Mouse (Mus musculus) CH12.LX (cell line): Measurements from ENCODE around the gene Fancc. TPM values are rescaled to one million over a fixed set of nuclear protein-coding genes. Genes with fewer than 3 reads are reported as not detected.

Experiments
- DNase-seq: peaks from one replicate; pipeline ENCODE4 v3.0.0-alpha.2; 2013; ENCODE audit errors: extremely low read depth
- H3K27ac ChIP-seq: 2 replicates; pipeline ENCODE4 v1.5.1; 2012; ENCODE audit warnings: low read depth, mild to moderate bottlenecking, control low read depth, moderate library complexity; ENCODE audit not compliant: insufficient read depth
- H3K27me3 ChIP-seq: replicated peaks from 2 replicates; pipeline ENCODE3; 2012; ENCODE audit warnings: inconsistent platforms
- H3K36me3 ChIP-seq, 2 experiments: replicated peaks in 1 of 2; 2 replicates each; pipeline versions ENCODE3 to v1.6.1; 2012; ENCODE audit warnings: inconsistent platforms in 1 of 2, low read length in 1 of 2, mild to moderate bottlenecking in 1 of 2, mixed read lengths in 1 of 2, moderate library complexity in 1 of 2; ENCODE audit not compliant: control insufficient read depth in 1 of 2, insufficient read depth in 1 of 2
- H3K4me1 ChIP-seq, 2 experiments: 2 replicates each; pipeline ENCODE4 v1.6.1; 2012; ENCODE audit warnings: inconsistent platforms in 1 of 2, moderate library complexity in 1 of 2; ENCODE audit not compliant: insufficient read depth in 2 of 2, control insufficient read depth in 1 of 2
- H3K4me2 ChIP-seq: 2 replicates; pipeline ENCODE4 v1.6.1; 2012; ENCODE audit warnings: low read depth, mild to moderate bottlenecking, control low read depth; ENCODE audit not compliant: poor library complexity, insufficient read depth, severe bottlenecking
- H3K4me3 ChIP-seq, 3 experiments: fragments of 150-350 bp in 1 of 3; sonication (generic) in 1 of 3; replicated peaks in 1 of 3; 2 replicates each; pipeline versions ENCODE3 to v1.5.1; 2011 to 2012; ENCODE audit warnings: low read depth in 2 of 3, low read length in 2 of 3, mild to moderate bottlenecking in 2 of 3, moderate library complexity in 2 of 3, control low read depth in 1 of 3, improper control_type of control experiment in 1 of 3, inconsistent platforms in 1 of 3, mixed read lengths in 1 of 3; ENCODE audit not compliant: poor library complexity in 1 of 3
- H3K79me2 ChIP-seq: replicated peaks from 2 replicates; pipeline ENCODE4 v1.6.1; 2012; ENCODE audit warnings: mild to moderate bottlenecking, moderate library complexity; ENCODE audit not compliant: control insufficient read depth, poor library complexity, insufficient read depth, severe bottlenecking; ENCODE audit errors: extremely low read depth
- H3K9ac ChIP-seq: 2 replicates; pipeline ENCODE4 v1.6.1; 2012; ENCODE audit warnings: low read depth, mild to moderate bottlenecking, control low read depth, moderate library complexity; ENCODE audit not compliant: insufficient read depth
- H3K9me3 ChIP-seq: replicated peaks from 2 replicates; pipeline ENCODE3; 2012; ENCODE audit warnings: low read length, inconsistent platforms, mixed read lengths
- CHD1 ChIP-seq: IDR thresholded peaks from 2 replicates; pipeline ENCODE4 v1.6.1; 2012; ENCODE audit warnings: low read depth, low read length, improper control_type of control experiment, inconsistent platforms
- GABPA ChIP-seq: IDR thresholded peaks from 2 replicates; pipeline ENCODE4 v1.6.1; 2012; ENCODE audit warnings: low read depth, low read length, improper control_type of control experiment, inconsistent platforms; ENCODE audit not compliant: insufficient replicate concordance
- HCFC1 ChIP-seq: IDR thresholded peaks from 2 replicates; pipeline ENCODE4 v1.6.1; 2012; ENCODE audit warnings: low read depth, mild to moderate bottlenecking, inconsistent platforms, low read length, improper control_type of control experiment
- JUN ChIP-seq: IDR thresholded peaks from 2 replicates; pipeline ENCODE4 v1.6.1; 2011; ENCODE audit warnings: low read depth, mild to moderate bottlenecking, low read length, improper control_type of control experiment, moderate library complexity; ENCODE audit not compliant: insufficient read depth
- JUND ChIP-seq: conservative IDR thresholded peaks from 2 replicates; pipeline ENCODE4 v1.6.1; 2011; ENCODE audit warnings: low read depth, low read length, improper control_type of control experiment
- MAX ChIP-seq: IDR thresholded peaks from 2 replicates; pipeline ENCODE4 v1.6.1; 2011; ENCODE audit warnings: low read length, improper control_type of control experiment
- MAZ ChIP-seq: IDR thresholded peaks from 2 replicates; pipeline ENCODE4 v1.6.1; 2012; ENCODE audit warnings: low read depth, mild to moderate bottlenecking, inconsistent platforms, low read length, improper control_type of control experiment, moderate library complexity
- MEF2A ChIP-seq: IDR thresholded peaks from 2 replicates; pipeline ENCODE4 v1.6.1; 2014; ENCODE audit warnings: low read depth, mild to moderate bottlenecking, inconsistent platforms, low read length, improper control_type of control experiment, borderline replicate concordance
- NRF1 ChIP-seq: IDR thresholded peaks from 2 replicates; pipeline ENCODE4 v1.6.1; 2014; ENCODE audit warnings: low read depth, mild to moderate bottlenecking, inconsistent platforms, low read length, improper control_type of control experiment, moderate library complexity
- PAX5 ChIP-seq: IDR thresholded peaks from 2 replicates; pipeline ENCODE4 v1.6.1; 2012; ENCODE audit warnings: low read length, inconsistent platforms, mixed read lengths
- POLR2A ChIP-seq: IDR thresholded peaks from 2 replicates; pipeline ENCODE4 v1.6.1; 2011; ENCODE audit warnings: low read depth, mild to moderate bottlenecking, improper control_type of control experiment, low read length
- POLR2AphosphoS2 ChIP-seq: IDR thresholded peaks from 2 replicates; pipeline ENCODE4 v1.6.1; 2011; ENCODE audit warnings: low read depth, low read length, improper control_type of control experiment
- TBP ChIP-seq: conservative IDR thresholded peaks from 2 replicates; pipeline ENCODE4 v1.6.1; 2011; ENCODE audit warnings: low read depth, low read length, improper control_type of control experiment
- TCF12 ChIP-seq: IDR thresholded peaks from 2 replicates; pipeline ENCODE4 v1.6.1; 2014; ENCODE audit warnings: low read depth, mild to moderate bottlenecking, inconsistent platforms, low read length, improper control_type of control experiment
- UBTF ChIP-seq: IDR thresholded peaks from 2 replicates; pipeline ENCODE4 v1.6.1; 2012; ENCODE audit warnings: low read depth, mild to moderate bottlenecking, inconsistent platforms, low read length, improper control_type of control experiment, moderate library complexity
- ZKSCAN1 ChIP-seq: IDR thresholded peaks from 2 replicates; pipeline ENCODE4 v1.6.1; 2012; ENCODE audit warnings: low read depth, inconsistent platforms, low read length, improper control_type of control experiment, borderline replicate concordance
- ZMIZ1 ChIP-seq: IDR thresholded peaks from 2 replicates; pipeline ENCODE4 v1.6.1; 2012; ENCODE audit warnings: low read depth, mild to moderate bottlenecking, inconsistent platforms, low read length, improper control_type of control experiment
- ZNF384 ChIP-seq: IDR thresholded peaks from 2 replicates; pipeline ENCODE4 v1.6.1; 2012; ENCODE audit warnings: low read depth, low read length, improper control_type of control experiment, inconsistent platforms
- dilution Hi-C: fragments of 300-500 bp; cut with MboI; formaldehyde crosslinking; loops from 2 replicates; pipeline ENCODE4 v1.14.3; 2020; ENCODE audit warnings: low sequenced_read_pairs; ENCODE audit not compliant: extremely low pct_unique_long_range_greater_than_20kb, extremely low pct_ligation_motif_present
- in situ Hi-C: fragments of 300-500 bp; cut with MboI; formaldehyde crosslinking; loops from 3 replicates; pipeline ENCODE4 v1.14.3; 2019; ENCODE audit warnings: low sequenced_read_pairs, low pct_ligation_motif_present, low pct_unique_long_range_greater_than_20kb, mixed read lengths
- polyA plus RNA-seq: library from polyadenylated mRNA; unstranded; fragments of >175 nt; gene quantifications from 2 replicates; pipeline ENCODE4 v1.2.1, GENCODE M21; 2012; ENCODE audit warnings: low read depth; ENCODE audit not compliant: insufficient read length
- total RNA-seq, 2 experiments: library from RNA; depleted of rRNA; stranded (reverse); fragments of 300-350 nt in 1 of 2; fragments of >200 nt in 1 of 2; gene quantifications; 2 replicates each; pipeline ENCODE4 v1.2.3; 2012 to 2014

Fancc gene
- total and polyA plus RNA-seq, 3 experiments: 8.2 to 12.4 (median 8.7) TPM

DNA sequence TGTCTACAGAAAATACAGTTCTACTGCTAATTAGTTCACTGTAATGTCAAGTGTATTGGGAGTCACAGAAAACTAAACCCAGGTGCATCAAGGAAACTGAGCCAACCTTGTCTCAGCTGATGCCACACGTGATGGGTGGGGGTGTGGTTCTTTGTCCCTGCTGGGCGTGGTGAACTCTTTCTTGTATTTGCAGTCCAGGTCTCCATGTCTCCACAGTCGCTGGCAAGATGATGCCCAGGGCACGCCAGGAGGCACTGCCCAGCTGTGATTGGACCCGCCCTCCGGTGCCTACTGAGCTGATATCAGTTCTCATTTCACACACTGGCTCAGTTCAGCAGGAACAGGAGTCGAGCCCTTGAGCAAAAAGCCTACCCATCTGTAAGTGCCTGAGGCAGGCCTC, 196.1 kb downstream of the Fancc start:
- Histone ChIP-seq H3K4me2 (no peak overlapping the region), H3K36me3 (peaks cover 67 to 97% of the 10 kb centered on the region in 2 experiments), H3K4me3 (no peak overlapping the region), H3K4me1 (no peaks in the 10 kb centered on the region), H3K27ac (no peak overlapping the region), H3K9me3 (no peaks in the 10 kb centered on the region), H3K27me3 (no peaks in the 10 kb centered on the region), H3K9ac (no peak overlapping the region), H3K79me2 (no peaks in the 10 kb centered on the region)
- no peak for TF ChIP-seq MAZ
- TF ChIP-seq MEF2A: no peak
- TF ChIP-seq JUND: no peak
- TF ChIP-seq MAX: no peak
- TF ChIP-seq JUN: no peak
- no peak for TF ChIP-seq ZKSCAN1
- TF ChIP-seq CHD1: no peak
- no peak for TF ChIP-seq ZNF384
- no peak for TF ChIP-seq POLR2AphosphoS2
- no peak for TF ChIP-seq GABPA
- TF ChIP-seq ZMIZ1: no peak
- TF ChIP-seq HCFC1: no peak
- in situ Hi-C loops (no loop called here), dilution Hi-C loops (no loop called here)
- no peak for DNase-seq

GRCm38 (mm10) chr13:63298931-63299330, 198.1 kb downstream of the Fancc start:
- Histone ChIP-seq H3K9ac (no peak overlapping the region), H3K79me2 (no peaks in the 10 kb centered on the region), H3K4me2 (no peak overlapping the region), H3K36me3 (peaks cover 58 to 91% of the 10 kb centered on the region in 2 experiments), H3K27ac (no peak overlapping the region), H3K9me3 (no peaks in the 10 kb centered on the region), H3K4me3 (no peak overlapping the region), H3K4me1 (no peaks in the 10 kb centered on the region), H3K27me3 (no peaks in the 10 kb centered on the region)
- no peak for DNase-seq
- in situ Hi-C loops: no loop called here
- dilution Hi-C loops: no loop called here
- no peak for TF ChIP-seq CHD1
- no peak for TF ChIP-seq ZNF384
- no peak for TF ChIP-seq POLR2A
- TF ChIP-seq PAX5: no peak
- no peak for TF ChIP-seq MAX
- TF ChIP-seq POLR2AphosphoS2: no peak
- no peak for TF ChIP-seq UBTF
- TF ChIP-seq NRF1: no peak
- no peak for TF ChIP-seq JUND
- TF ChIP-seq TBP: no peak
- no peak for TF ChIP-seq JUN
- TF ChIP-seq GABPA: no peak
- TF ChIP-seq TCF12: no peak
